Mouse (Mus musculus): ENCODE measurements at regions not wholly inside any gene's neighbourhood (a gene's known extent, or its start where the extent isn't known, plus 50 kb on each side); places are given as distances from the start of the nearest gene placed in this dataset.

DNA sequence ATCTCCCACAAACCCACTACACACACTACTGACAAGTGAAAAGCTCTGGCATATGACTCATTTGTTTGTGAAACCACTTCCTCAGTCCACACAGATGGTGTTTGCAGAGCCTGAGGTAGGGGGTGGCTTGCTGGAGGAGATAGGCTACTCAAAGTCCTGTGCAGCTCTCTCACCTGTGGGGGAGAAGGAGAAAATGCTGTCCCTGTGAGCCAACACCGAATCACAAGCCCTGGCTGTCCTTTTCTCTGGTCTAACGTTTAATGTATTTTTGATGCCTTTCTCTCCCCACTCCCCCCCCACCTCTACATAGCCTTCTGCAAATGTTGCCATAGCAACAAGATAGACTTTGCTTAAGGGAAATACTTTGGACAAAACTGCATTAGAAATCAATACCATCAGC, 356.1 kb downstream of the Dthd1 start:
- Histone ChIP-seq H3K36me3 (ENCODE audit: insufficient read depth) (no peaks in the 10 kb centered on the region), H3K9ac (no peak overlapping the region), H3K4me2 (no peak overlapping the region), H3K27ac (ENCODE audit: low read depth) (no peak overlapping the region), H3K9me3 (ENCODE audit: low read depth, low read length) (no peaks in the 10 kb centered on the region), H3K27me3 (ENCODE audit: insufficient read depth, low read length) (no peaks in the 10 kb centered on the region), H3K4me1 (ENCODE audit: insufficient read depth) (no peaks in the 10 kb centered on the region), H3K4me3 (ENCODE audit: low read depth, low read length) (no peak overlapping the region)
- WGBS: 40% methylated on average over 2 of the region's 2 CpGs
- TF ChIP-seq CTCF (IDR thresholded peaks at IDR 0.05; ENCODE audit: low read depth): no peak
- DNase-seq (no peak), ATAC-seq (ENCODE audit: insufficient read depth) (no peak)

- 70% methylated on average over 3 of the region's 3 CpGs for WGBS
- Histone ChIP-seq H3K27ac (ENCODE audit: low read depth) (no peak overlapping the region), H3K36me3 (ENCODE audit: insufficient read depth) (no peaks in the 10 kb centered on the region), H3K9me3 (ENCODE audit: low read depth, low read length) (no peaks in the 10 kb centered on the region), H3K4me3 (ENCODE audit: low read depth, low read length) (no peak overlapping the region), H3K4me1 (ENCODE audit: insufficient read depth) (no peaks in the 10 kb centered on the region), H3K27me3 (ENCODE audit: insufficient read depth, low read length) (no peaks in the 10 kb centered on the region), H3K4me2 (no peak overlapping the region), H3K9ac (no peak overlapping the region)
- TF ChIP-seq CTCF (IDR thresholded peaks at IDR 0.05; ENCODE audit: low read depth): no peak
- DNase-seq: peak; percentile 5
- no peak for ATAC-seq (ENCODE audit: insufficient read depth)
Measured at GRCm38 (mm10) chr5:63170493-63170892, 356.9 kb downstream of the Dthd1 start.

DNA sequence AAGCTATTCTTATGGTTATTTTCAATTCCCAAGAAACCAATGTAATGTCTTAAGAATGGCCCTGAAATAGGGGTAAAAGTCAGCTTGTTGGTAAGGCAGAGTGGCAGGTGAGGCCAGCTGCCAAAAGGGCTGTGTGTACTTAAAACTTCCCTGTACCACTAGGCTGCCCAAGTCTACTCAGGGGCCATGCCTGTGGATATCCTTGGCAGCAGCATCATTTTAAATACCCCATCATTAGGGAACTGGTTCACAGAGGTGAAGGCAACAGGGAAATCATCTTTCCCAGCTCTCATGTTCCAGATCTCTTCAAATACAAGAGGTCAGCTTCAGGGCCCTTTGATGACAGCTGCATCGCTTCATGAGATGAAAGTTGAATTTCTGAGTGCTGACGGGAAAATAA, 399.8 kb downstream of the Dthd1 start:
- ATAC-seq (ENCODE audit: insufficient read depth) (no peak), DNase-seq (no peak)
- no peak overlapping the region for H3K4me3 ChIP-seq (ENCODE audit: low read depth, low read length)
- H3K9me3 ChIP-seq (ENCODE audit: low read depth, low read length): no peaks in the 10 kb centered on the region
- 42% methylated on average over 2 of the region's 2 CpGs for WGBS
- H3K4me1 ChIP-seq (ENCODE audit: insufficient read depth): no peaks in the 10 kb centered on the region
- no peaks in the 10 kb centered on the region for H3K36me3 ChIP-seq (ENCODE audit: insufficient read depth)
- no peak for TF ChIP-seq CTCF (IDR thresholded peaks at IDR 0.05; ENCODE audit: low read depth)
- no peak overlapping the region for H3K4me2 ChIP-seq
- H3K9ac ChIP-seq: no peak overlapping the region
- no peak overlapping the region for H3K27ac ChIP-seq (ENCODE audit: low read depth)
- no peaks in the 10 kb centered on the region for H3K27me3 ChIP-seq (ENCODE audit: insufficient read depth, low read length)

- H3K27ac ChIP-seq (ENCODE audit: low read depth): no peak overlapping the region
- no peaks in the 10 kb centered on the region for H3K9me3 ChIP-seq (ENCODE audit: low read depth, low read length)
- no peaks in the 10 kb centered on the region for H3K27me3 ChIP-seq (ENCODE audit: insufficient read depth, low read length)
- WGBS: 80% methylated on average over 3 of the region's 3 CpGs
- no peak for DNase-seq
- H3K36me3 ChIP-seq (ENCODE audit: insufficient read depth): no peaks in the 10 kb centered on the region
- H3K4me2 ChIP-seq: no peak overlapping the region
- H3K9ac ChIP-seq: no peak overlapping the region
- ATAC-seq (ENCODE audit: insufficient read depth): no peak
- H3K4me3 ChIP-seq (ENCODE audit: low read depth, low read length): no peak overlapping the region
- H3K4me1 ChIP-seq (ENCODE audit: insufficient read depth): no peaks in the 10 kb centered on the region
- TF ChIP-seq CTCF (IDR thresholded peaks at IDR 0.05; ENCODE audit: low read depth): no peak
Measured at GRCm38 (mm10) chr5:63219467-63219866, 405.8 kb downstream of the Dthd1 start.

- Histone ChIP-seq H3K9me3 (ENCODE audit: low read depth, low read length) (no peaks in the 10 kb centered on the region), H3K4me2 (no peak overlapping the region), H3K4me1 (ENCODE audit: insufficient read depth) (no peaks in the 10 kb centered on the region), H3K36me3 (ENCODE audit: insufficient read depth) (no peaks in the 10 kb centered on the region), H3K27me3 (ENCODE audit: insufficient read depth, low read length) (no peaks in the 10 kb centered on the region), H3K9ac (no peak overlapping the region), H3K4me3 (ENCODE audit: low read depth, low read length) (no peak overlapping the region), H3K27ac (ENCODE audit: low read depth) (no peak overlapping the region)
- no peak for TF ChIP-seq CTCF (IDR thresholded peaks at IDR 0.05; ENCODE audit: low read depth)
- peak; percentile 5 for DNase-seq
- no peak for ATAC-seq (ENCODE audit: insufficient read depth)
Measured at GRCm38 (mm10) chr5:63262568-63262967, 386.3 kb upstream of the Nwd2 start.

All from lung, embryonic 14.5 days (tissue).